Mouse (Mus musculus) midbrain, embryonic 14.5 days (tissue): Measurements from ENCODE around the gene Nudt6. TPM values are rescaled to one million over a fixed set of nuclear protein-coding genes. Genes with fewer than 3 reads are reported as not detected.

Source experiments
- ATAC-seq: fragments of 200-750 bp; cut with Nextera tagmentation; 2 replicates; pipeline ENCODE4 v1.8.0; 2017; ENCODE audit warnings: moderate number of reproducible peaks, moderate library complexity; ENCODE audit not compliant: low FRiP score, low TSS enrichment
- DNase-seq: peaks from one replicate; pipeline ENCODE4 v3.0.0-alpha.2; 2015
- H3K27ac ChIP-seq: fragments of 300-500 bp; sonication (generic); replicated peaks from 2 replicates; pipeline ENCODE4 v1.5.1; 2014; ENCODE audit warnings: mild to moderate bottlenecking, low read depth, low read length, moderate library complexity
- H3K27me3 ChIP-seq: fragments of 300-500 bp; sonication (generic); 2 replicates; pipeline ENCODE4 v1.6.1; 2014; ENCODE audit warnings: low read length, control low read depth, mixed read lengths; ENCODE audit not compliant: control insufficient read depth, insufficient read depth
- H3K36me3 ChIP-seq: fragments of 300-500 bp; sonication (generic); 2 replicates; pipeline ENCODE4 v1.6.1; 2014; ENCODE audit warnings: low read length, control low read depth; ENCODE audit not compliant: control insufficient read depth, insufficient read depth
- H3K4me1 ChIP-seq: fragments of 300-500 bp; sonication (generic); 2 replicates; pipeline ENCODE4 v1.6.1; 2014; ENCODE audit warnings: mild to moderate bottlenecking, antibody characterized with exemption, low read length, control low read depth; ENCODE audit not compliant: control insufficient read depth, insufficient read depth
- H3K4me2 ChIP-seq: fragments of 300-500 bp; sonication (generic); 2 replicates; pipeline ENCODE4 v1.6.1; 2014; ENCODE audit warnings: mild to moderate bottlenecking, low read length, moderate library complexity
- H3K4me3 ChIP-seq: fragments of 300-500 bp; sonication (generic); replicated peaks from 2 replicates; pipeline ENCODE4 v1.5.1; 2014; ENCODE audit warnings: low read depth, low read length
- H3K9ac ChIP-seq: fragments of 300-500 bp; sonication (generic); replicated peaks from 2 replicates; pipeline ENCODE4 v1.6.1; 2014; ENCODE audit warnings: mild to moderate bottlenecking, low read length, moderate library complexity
- H3K9me3 ChIP-seq: fragments of 300-500 bp; sonication (generic); 2 replicates; pipeline ENCODE4 v1.6.1; 2016; ENCODE audit warnings: low read length, control low read depth, mixed read lengths; ENCODE audit not compliant: control insufficient read depth
- WGBS: fragments of 180-500 bp; shearing (Covaris S2); extraction: QIAGEN DNeasy Blood & Tissue Kit; methylation state at CpG from one replicate; pipeline ENCODE4 v1.1.7; 2014; 5-methylcytosine and 5-hydroxymethylcytosine counted together
- polyA plus RNA-seq: library from polyadenylated mRNA; unstranded; fragments of >200 nt; fragmentation: Nextera tagmentation; extraction: Ambion mirVana; gene quantifications from 2 replicates; pipeline ENCODE4 v1.2.1, GENCODE M21; 2014

Gene Nudt6
- 5.2 and 8.1 TPM in 2 replicates for polyA plus RNA-seq

DNA sequence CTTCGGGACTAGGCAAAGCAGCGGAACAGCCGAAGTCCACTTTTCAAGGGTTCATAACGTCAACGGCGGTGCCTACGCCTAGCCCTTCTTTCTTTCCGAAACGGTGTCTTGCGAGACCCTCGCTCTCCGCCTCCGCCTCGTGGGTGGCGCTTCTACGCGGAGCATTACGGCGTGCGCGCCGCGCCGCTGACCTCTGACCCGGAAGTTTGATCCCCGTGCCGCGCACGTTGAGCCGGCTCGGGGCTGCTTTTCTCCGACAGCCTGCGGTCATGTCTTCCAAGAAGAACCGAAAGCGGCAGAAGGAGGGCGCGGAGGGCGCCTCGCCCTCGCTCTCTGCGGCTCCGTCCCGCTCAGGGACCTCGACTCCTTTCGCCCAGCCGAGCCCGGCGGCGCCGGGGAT, at the start of gene Nudt6:
Gene Nudt6, minus strand, starts transcription at position 140 of the 400 bp plus-strand sequence.
- no peaks in the 10 kb centered on the region for H3K9me3 ChIP-seq
- ATAC-seq, result peak; percentile 89
- 0% methylated on average over 50 of the region's 50 CpGs for WGBS

DNA sequence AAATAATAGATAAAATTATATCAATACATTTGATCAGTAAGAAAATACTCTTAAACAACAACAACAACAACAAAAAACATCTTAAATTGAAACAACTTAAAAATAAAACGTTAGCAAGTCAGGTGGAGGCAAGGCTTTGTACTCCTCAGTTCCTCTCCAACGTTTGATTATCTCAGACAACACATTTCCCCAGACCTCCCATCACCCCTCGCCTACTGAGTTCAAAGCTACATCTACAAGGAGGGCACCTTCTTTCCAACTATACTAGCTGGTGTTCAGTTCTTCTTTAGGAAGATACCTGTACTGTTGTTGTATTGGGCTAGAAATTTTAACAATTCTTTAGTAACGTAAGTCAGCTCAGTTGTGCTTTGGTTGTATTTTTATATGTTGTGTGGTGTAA, 49.3 kb upstream of the Nudt6 start:
- no peak for DNase-seq
- Histone ChIP-seq H3K27ac (no peak overlapping the region), H3K4me1 (no peaks in the 10 kb centered on the region), H3K9me3 (no peaks in the 10 kb centered on the region), H3K36me3 (no peaks in the 10 kb centered on the region), H3K9ac (no peak overlapping the region), H3K4me3 (no peak overlapping the region), H3K27me3 (no peaks in the 10 kb centered on the region), H3K4me2 (no peak overlapping the region)
- 92% methylated on average over 4 of the region's 4 CpGs for WGBS
- no peak for ATAC-seq

More for the DNA sequence above, at the start of gene Nudt6:
- Histone ChIP-seq H3K27ac (peak within 1 kb of the TSS; percentile 86), H3K36me3 (peaks cover 5% of the 10 kb centered on the region; the same call in 1 of the 2 replicates), H3K4me2 (peak within 1 kb of the TSS; percentile 92), H3K27me3 (no peaks in the 10 kb centered on the region), H3K9ac (peak within 1 kb of the TSS; percentile 72), H3K4me3 (peak within 1 kb of the TSS; percentile 95), H3K4me1 (peaks cover 9% of the 10 kb centered on the region)
- DNase-seq, result peak; percentile 98

DNA sequence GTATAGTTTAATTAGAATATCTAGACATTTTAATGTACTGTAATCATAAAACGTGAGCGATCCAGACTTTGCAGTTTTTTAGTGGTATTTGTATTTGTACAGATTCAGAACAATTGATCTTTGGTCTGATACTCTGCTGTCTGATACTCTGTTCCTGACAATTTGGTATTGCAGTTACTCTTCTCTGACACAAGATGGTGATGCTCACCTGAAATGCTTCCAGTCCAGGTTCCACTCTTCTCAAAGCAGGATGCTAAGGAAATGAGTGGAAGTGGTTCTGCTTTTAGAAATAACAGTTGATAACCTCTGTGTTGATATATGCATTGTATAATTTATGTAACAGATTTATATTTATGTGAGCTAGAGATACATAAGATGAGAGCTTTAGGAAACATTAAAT, 48.2 kb upstream of the Nudt6 start:
- Histone ChIP-seq H3K36me3 (no peaks in the 10 kb centered on the region), H3K4me3 (no peak overlapping the region), H3K4me2 (no peak overlapping the region), H3K9me3 (no peaks in the 10 kb centered on the region), H3K4me1 (no peaks in the 10 kb centered on the region), H3K27ac (no peak overlapping the region), H3K9ac (no peak overlapping the region), H3K27me3 (no peaks in the 10 kb centered on the region)
- 91% methylated on average over 2 of the region's 2 CpGs for WGBS
- peak; percentile 40; the same call in 1 of the 2 replicates for ATAC-seq
- DNase-seq, result peak; percentile 76

DNA sequence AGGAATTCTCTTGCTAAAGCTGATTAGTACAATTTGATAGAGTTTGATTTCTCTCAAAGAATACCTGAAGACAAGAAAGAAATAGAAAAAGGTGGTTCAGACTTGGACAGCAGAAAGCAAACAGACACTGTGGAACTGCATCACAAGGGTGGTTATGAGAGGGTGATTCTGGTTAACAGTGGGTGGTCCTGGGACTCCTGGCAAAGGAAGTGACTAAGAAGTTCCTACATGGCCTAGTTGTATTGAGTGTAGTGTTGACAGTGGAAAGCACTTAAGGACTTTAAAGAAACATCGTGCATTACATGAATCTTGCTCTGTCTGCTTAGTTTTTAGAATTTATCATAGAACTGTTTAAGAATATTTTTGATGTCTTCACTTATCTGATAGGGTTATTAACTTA, 36.0 kb upstream of the Nudt6 start:
- ATAC-seq, result no peak

DNA sequence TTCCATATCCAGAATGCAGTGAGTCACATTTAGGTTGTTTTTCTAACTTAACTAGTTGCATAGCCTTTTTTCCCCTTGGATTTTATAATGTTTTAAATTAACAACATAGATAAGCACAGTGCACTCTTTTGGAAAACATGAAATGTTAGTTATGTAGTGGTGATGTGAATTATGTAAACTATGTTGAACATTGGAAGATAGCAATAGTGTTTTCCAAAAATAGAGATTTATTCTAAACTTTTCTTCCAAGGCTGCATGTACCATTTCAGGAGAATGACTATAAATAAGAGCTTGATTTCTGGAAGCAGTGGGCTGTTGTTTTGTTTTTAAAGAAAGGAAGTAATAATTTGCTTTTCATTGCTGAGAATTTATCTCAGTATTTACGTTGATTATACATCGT, 23.4 kb upstream of the Nudt6 start:
- Histone ChIP-seq H3K27me3 (no peaks in the 10 kb centered on the region), H3K9ac (no peak overlapping the region), H3K4me2 (no peak overlapping the region), H3K9me3 (no peaks in the 10 kb centered on the region), H3K36me3 (peaks cover 20% of the 10 kb centered on the region), H3K4me3 (no peak overlapping the region), H3K27ac (no peak overlapping the region), H3K4me1 (no peaks in the 10 kb centered on the region)
- ATAC-seq, result no peak
- no peak for DNase-seq
- 95% methylated on average over 2 of the region's 2 CpGs for WGBS

More for the DNA sequence above, 36.0 kb upstream of the Nudt6 start:
- Histone ChIP-seq H3K4me1 (no peaks in the 10 kb centered on the region), H3K27me3 (no peaks in the 10 kb centered on the region), H3K9ac (no peak overlapping the region), H3K36me3 (peaks cover 8% of the 10 kb centered on the region), H3K4me3 (no peak overlapping the region), H3K27ac (no peak overlapping the region), H3K9me3 (no peaks in the 10 kb centered on the region), H3K4me2 (no peak overlapping the region)
- WGBS, result 96% methylated on average over 1 of the region's 1 CpGs
- no peak for DNase-seq

DNA sequence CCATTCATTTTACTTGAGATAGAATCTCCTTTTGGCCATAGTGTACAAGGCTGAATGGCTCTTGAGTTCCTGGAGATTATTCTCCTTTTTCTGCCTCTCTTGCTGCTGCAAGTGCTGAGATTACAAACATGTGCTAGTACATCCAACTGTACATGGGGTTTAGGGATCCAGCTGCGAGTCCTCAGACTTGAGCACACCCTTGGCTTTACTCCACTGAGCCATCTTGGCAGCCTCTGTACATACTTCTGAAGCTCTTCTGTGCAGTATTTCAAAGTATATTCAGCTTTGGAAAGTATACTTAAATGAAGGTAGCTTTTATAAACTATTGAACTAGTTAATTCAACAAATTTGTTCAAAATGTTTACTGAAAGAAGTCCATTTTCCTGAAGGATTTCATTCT, 19.8 kb upstream of the Nudt6 start:
- Histone ChIP-seq H3K36me3 (peaks cover 35% of the 10 kb centered on the region), H3K4me1 (no peaks in the 10 kb centered on the region), H3K4me2 (no peak overlapping the region), H3K9ac (no peak overlapping the region), H3K27me3 (no peaks in the 10 kb centered on the region), H3K4me3 (no peak overlapping the region), H3K27ac (no peak overlapping the region), H3K9me3 (no peaks in the 10 kb centered on the region)
- 100% methylated on average over 1 of the region's 1 CpGs for WGBS
- no peak for DNase-seq
- ATAC-seq, result no peak

DNA sequence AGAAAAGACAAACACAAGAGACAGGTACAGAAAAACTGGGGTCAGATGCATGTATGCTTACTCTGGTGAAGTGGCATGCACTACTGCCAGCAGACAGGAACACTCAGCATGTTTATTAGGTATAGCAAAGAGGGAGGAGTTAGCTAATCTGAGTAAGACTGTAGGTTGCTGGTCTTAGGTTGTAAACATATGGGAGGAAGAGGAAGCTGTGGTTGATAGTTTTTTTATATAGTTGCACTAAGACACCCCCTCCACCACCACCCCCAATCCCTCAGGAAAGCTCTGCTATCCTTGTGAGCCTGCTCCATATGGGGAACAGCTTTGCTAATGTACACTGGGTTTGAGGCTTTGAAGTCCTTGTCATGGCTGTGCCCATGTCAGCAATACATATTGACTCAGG, 10.3 kb upstream of the Nudt6 start:
- Histone ChIP-seq H3K4me3 (no peak overlapping the region), H3K27me3 (no peaks in the 10 kb centered on the region), H3K27ac (no peak overlapping the region), H3K9ac (no peak overlapping the region), H3K4me2 (no peak overlapping the region), H3K4me1 (no peaks in the 10 kb centered on the region), H3K36me3 (peaks cover 57% of the 10 kb centered on the region), H3K9me3 (no peaks in the 10 kb centered on the region)
- ATAC-seq (no peak), DNase-seq (no peak)

DNA sequence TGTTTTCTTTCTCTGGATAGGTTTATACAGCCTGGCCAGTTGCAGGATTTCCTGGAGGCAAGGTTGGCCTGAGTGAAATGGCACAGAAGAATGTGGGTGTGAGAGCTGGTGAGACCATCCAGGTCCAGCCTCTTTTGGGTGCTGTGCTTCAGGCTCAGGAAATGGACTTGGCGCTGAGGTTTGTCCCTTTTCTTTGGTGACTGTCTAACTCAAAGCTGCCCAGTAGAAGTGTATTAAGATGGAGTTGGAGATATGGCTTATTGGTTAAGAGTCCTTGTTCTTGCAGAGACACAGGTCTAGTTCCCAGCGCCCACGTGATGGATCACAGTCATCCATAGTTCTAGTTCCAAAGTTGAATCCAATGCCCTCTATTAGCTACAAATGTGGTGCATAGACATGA, 6.1 kb upstream of the Nudt6 start:
- Histone ChIP-seq H3K36me3 (peaks cover 39% of the 10 kb centered on the region), H3K4me1 (peaks cover 4% of the 10 kb centered on the region), H3K9ac (no peak overlapping the region), H3K27me3 (no peaks in the 10 kb centered on the region), H3K4me3 (no peak overlapping the region), H3K9me3 (no peaks in the 10 kb centered on the region), H3K27ac (no peak overlapping the region), H3K4me2 (no peak overlapping the region)
- ATAC-seq (no peak), DNase-seq (no peak)
- 94% methylated on average over 3 of the region's 3 CpGs for WGBS

DNA sequence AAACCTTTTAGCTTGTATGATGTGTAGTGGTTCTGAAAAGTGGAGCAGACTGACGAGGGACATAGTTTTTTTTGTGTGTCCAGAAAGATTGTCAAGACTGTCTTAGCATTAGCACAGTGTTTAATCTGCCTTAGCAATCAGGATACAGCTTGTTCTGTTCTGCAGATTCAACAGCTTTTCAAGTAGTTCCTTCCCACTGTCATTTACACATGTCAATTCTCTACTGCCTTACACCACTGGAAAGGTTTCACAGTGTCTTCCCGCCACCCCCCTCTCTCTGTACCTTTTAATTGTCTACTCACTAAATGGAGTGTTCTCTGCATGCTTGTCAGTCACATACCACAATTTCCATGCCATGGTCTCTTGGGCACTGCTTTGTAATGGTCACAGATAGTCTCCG, 1.2 kb upstream of the Nudt6 start:
- Histone ChIP-seq H3K9me3 (no peaks in the 10 kb centered on the region), H3K27me3 (no peaks in the 10 kb centered on the region), H3K9ac (peak overlapping the region; percentile 56), H3K4me1 (peaks cover 9% of the 10 kb centered on the region), H3K4me2 (peak overlapping the region; percentile 92), H3K27ac (no peak overlapping the region), H3K4me3 (peak overlapping the region; percentile 95), H3K36me3 (peaks cover 15% of the 10 kb centered on the region)
- WGBS, result 7% methylated on average over 3 of the region's 3 CpGs
- ATAC-seq (no peak), DNase-seq (no peak)
